Mouse (Mus musculus): ENCODE measurements at regions not wholly inside any gene's neighbourhood (a gene's known extent, or its start where the extent isn't known, plus 50 kb on each side); places are given as distances from the start of the nearest gene placed in this dataset.

DNA sequence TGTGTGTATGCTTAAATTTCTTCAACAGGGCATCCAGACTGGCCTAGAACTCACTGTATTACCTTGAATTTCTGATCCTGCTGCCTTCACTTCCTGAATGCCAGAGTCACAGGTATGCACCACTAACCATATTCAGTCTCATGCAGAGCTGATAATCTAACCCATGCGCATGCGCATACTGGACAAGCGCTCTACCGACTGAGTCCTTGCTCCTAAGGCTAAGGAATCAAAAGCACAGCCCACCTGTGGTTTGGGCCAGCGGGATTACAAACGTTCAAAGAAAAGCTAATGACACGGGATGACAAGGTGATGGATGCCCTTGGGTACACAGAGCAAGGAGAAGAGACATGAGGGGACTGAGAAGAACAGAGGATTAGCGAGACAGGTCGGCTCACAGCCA lies 160.5 kb downstream of the Zfp36l2 start:
- DNase-seq (ENCODE audit: low read depth) = no peak

DNA sequence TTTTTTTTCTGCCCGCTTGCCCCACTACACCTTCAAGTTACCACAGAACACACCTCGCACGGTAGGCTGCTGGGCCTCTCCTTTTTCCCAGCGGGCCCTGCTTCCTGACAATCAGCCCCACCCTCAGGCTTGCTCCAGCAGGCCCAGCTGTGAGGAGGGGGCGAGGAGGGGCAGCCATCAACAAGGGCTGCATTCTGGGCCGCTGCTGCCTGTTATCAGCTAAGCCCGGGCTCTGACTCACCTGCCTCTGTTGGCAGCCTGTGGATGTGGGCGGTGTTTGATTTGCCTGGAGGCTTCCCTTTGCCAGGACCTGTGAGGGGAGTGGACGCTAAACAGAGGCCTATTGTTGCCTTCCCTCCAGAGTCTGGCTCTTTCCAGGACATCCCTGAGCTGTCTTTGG lies 161.6 kb downstream of the Zfp36l2 start:
- DNase-seq (ENCODE audit: low read depth) = peak; percentile 96

DNA sequence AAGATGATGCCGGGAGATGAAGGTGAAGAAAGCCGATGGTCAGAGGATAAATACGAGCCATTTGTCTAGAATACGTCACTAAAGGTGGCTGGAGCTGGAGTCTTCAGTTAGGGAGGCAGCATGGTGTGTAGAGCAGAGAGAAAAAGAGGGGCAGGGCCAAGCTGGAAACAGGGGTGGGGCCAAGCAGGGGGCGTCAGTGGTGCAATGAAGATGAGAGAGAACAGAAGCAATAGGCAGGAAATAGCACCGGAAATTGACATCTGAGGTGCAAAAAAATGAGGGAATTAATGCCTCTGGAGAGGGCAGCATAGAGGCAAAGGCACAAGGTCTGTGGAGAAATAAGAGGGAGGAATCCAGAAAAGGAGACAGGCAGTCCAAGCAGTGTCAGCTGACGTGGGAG lies 165.4 kb downstream of the Zfp36l2 start:
- no peak for DNase-seq (ENCODE audit: low read depth)

DNA sequence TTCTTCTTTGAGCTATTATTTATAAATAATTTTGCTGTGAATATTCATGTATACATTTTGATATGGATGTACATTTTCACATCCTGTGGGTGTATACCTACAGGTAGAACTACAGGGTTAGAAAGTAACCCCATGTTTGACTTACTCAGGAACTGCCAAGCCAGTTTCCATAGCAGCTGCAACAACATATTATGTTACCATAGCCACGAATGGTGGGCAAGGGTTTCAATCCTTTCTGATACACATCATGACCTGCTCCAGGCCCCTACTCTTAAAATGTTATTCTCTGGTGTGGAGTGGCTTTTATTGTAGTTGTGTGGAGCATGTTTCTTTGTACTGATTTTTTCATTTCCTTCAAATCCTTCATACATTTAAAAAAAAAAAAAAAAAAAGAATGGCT lies 168.9 kb downstream of the Zfp36l2 start:
- DNase-seq (ENCODE audit: low read depth) = no peak

DNA sequence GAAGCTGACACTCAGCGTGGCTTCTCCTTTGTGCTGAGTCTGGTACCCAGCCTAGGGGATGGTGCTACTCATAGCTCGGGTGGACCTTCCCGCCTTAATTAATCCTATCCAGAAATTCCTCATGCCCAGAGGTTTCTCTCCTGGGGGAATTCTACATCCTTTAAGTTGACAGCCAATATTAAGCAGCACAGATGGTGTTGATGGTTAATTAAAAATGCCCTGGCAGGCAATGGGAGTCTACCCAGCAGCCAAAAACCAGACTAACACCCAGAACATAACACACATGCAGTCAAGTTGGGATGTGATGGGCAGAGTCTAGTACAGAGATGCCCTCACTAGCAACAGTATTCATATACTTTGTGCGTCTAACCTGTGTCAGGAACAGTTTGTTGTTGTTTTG lies 169.9 kb downstream of the Zfp36l2 start:
- no peak for DNase-seq (ENCODE audit: low read depth)

DNA sequence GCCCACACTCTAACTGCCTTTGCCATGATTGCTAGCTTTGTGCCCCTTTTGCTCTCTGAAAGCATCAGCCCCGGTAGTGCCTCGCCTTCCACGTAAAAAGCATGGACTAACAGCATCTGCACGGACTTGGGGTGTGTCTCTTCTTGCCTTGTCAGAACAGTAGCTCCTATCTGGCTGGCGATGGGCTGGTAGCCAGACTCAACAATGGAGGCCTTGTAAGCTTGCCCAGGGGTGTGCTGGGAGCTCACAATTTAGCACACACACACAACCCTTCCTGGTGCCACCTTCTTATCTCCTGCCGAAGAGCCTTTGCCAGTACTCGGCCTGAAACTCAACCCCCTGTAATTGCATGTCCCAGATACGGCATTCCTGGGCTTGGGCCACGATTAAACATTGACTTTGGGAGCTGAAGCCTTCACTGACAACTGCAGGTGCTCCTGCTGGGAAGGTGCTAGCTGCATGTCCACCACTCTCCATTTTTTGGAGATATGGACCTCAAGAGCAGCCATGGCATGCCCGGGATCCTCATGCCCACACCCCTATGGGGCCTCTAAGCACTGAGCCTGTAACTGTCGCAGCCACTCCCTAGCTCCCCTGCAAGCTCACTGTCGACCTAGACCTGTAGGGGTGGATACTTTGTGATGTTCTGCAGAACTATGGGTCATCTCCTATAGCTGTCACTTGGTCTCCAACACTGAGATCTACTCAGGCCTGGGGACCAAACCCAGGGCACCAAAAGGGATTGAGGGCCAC lies 166.7 kb upstream of the Haao start:
- DNase-seq (ENCODE audit: low read depth) = no peak

DNA sequence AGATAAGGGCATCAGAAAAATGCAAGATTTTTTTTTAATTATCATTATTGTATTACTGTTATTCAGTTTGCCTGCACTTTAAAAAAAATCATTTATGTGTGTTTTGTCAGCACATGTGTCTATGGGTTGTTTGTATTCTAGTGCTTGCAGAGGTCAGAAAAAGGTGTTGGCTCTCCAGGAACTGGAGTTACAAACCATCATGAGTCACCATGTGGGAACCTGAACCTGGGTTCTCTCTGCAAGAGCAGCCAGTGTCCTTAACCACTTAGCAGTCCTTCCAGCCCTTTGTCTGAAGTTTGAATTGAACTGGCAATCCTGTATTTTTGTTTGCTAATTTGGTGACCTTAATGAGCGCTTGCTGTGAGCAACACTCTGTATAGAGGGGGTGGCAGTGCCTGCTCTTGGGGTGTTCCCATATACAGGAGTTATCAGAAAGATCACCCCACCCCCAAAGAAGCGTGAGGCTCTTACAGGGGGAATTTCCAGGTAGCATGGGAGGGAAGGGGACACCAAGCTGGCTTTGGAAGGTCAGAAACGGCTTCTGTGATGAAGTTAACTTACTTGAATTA lies 162.8 kb upstream of the Haao start:
- no peak for DNase-seq (ENCODE audit: low read depth)

DNA sequence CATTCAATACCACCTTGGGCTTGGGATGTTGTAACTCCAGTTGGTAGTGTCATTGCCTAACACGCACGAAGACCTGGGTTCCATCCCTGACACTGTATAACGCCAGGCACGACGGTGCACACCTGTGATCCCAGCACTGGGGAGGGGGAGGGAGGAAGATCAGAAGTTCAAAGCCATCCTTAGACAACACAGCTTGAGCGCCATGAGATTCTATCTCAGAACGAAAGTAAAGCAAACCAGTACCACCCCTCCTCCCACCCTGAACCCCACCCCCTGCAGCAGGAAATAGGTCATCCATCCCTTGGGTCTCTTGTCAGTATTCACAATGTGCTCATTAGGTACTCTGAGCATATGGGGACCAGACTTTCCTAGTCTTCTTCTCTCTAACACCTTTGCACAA lies 162.2 kb upstream of the Haao start:
- no peak for DNase-seq (ENCODE audit: low read depth)

DNA sequence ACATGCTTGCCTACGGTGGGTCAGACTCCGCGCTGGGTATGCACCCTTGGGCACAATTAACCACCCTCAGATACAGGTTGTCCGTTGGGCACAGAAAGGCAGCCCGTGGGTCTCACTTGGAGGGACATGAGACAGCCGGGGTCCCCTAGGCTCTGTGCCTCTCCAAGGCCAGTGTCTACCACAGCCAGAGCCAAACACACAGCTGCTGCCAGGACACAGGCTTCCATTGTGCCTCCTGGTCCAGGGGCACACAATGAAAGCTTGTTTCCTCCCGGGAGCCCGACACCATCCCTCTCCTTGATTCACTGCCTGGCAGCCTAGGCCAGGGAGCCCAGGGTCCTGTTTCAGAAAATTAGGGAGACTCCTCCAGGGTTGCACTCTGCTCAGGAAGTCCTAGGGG lies 161.4 kb upstream of the Haao start:
- DNase-seq (ENCODE audit: low read depth) = no peak

DNA sequence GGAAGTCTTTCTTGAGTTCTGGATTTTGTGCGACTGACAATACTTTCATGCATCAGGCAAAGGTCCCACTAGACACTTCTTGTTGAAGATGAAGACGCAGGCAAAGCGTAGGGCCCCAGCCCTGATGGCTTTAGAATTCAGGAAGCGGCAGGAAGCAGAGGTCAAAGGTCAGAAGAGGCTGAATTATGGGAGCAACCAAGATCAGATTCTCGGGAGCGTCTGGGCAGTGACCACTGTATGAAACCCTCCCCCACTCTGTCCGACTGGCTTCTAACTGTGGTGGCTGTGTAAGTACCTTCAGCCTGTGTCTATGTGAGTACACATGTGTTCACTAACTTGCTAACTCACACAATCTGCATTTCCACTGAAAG lies 160.9 kb upstream of the Haao start:
- DNase-seq (ENCODE audit: low read depth) = no peak

DNA sequence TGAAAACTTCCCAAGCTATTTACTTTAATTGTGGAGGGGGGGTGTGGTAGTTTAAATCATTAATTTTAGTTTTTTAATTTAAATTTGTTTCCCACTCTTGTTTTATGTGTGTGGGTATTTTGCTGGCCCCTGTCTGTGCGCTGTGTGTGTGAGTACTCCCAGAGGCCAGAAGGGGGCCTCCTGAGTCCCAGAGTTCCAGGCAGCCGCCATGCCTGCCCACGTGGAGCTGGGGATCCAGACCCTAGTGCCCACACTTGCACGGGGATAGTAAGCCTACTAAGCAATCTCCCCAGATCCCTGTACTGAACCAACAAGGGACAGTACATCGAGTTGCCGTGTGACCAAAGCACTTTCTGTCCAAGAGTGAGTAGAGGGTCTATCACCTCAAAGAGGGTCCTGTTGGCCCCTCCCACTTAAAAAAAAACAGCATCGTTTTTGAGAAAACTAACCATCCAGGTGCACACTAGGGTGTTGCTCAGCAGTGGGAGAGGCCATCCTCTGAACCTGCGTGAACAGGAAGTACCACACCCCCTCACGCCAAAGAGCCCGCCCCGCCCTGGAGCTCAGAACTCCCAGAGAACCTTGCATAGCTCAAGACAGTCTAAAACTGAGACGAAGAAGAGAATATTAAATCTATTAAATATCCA lies 160.4 kb upstream of the Haao start:
- DNase-seq (ENCODE audit: low read depth) = no peak

DNA sequence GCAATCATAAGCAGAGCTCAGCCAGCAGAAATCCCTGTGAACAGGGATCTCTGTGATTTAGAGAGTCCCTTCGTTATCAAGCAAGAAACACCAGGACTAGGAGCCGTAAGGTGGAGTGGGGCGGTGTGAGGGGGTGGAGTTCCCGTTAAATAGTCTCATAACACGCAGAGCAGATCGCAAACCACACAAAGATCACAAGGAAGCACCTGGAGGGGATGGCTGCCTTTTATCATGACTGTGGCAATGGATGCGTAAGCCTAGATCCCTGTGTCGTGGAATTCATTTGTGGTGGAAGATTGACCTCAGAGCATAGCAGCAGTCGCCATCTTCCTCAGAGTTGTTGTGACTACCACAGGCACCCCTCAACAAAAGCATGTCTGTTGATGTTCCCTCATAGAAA lies 159.0 kb upstream of the Haao start:
- DNase-seq (ENCODE audit: low read depth) = no peak

DNA sequence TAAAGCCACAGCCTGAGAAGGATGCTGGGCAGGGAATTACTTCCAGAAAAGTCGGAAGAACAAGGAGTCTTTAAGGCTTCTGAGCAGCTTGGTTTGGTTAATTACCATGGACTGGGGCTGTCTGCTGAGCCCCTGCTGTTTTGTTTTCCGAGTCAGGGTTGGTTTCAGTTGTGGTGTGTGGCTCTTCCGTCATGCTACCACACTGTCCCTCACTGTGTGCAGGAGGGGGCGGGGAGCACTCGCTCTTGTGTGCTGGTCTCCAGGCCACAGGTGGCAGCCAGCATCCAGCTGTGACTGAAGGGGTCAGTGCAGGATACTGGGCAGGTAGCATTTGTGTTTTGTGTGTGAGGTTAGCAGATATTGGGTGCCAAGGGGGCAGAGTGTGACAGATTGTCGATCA lies 156.5 kb upstream of the Haao start:
- DNase-seq (ENCODE audit: low read depth) = no peak

DNA sequence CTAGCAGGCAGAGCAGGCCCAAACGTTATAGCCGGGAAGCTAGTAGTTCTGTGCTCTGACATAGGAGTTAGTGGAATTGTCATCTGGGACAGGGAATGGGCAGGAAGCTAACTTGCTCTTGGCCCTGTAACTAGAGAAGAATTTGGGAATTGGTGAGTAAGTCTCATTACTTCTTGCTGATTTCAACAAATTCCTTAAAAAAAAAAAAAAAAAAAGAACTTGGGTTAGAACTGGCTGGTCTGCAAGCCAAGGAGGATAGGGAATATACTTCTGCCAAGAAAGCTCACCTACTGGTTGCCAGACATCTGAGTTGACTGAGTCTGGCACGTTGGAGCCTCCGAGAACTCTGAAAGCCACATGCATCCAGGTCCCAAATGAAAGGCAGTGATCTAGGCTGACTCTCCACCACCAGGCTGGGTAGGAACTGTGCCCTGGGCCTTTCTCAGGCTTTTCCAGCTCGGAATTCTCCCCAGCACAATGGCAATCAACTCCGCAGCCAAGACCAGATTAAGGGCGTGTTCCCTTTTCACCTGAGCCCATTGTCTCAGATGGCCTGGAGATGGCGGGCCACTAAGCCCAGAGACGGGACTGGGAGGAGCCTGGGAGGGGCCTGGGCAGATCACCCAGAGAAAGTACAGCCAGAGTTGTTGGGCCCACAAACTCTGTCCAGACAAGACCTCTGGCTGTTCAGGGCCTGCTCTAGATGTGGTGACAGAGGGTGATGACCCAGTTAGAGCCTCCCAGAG lies 155.9 kb upstream of the Haao start:
- DNase-seq (ENCODE audit: low read depth) = peak; percentile 86

DNA sequence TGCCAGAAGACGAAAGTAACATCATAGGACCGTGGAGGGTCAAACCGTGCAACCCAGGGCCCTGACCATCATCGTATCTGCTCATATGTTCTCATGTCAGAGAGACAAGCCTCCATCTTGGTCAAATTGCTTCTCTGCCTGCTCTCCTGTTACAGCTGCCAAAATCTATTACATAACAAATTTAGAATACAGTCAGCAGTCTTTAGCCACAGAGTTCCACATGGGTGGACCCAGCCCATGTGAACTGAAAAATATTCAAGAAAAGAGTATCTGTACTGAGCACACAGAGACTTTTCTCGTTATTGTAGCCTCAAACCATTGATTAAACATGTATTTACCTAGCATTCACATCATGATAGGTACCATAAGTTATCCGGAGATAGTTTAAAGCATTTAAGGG lies 155.2 kb upstream of the Haao start:
- peak; percentile 54 for DNase-seq (ENCODE audit: low read depth)

DNA sequence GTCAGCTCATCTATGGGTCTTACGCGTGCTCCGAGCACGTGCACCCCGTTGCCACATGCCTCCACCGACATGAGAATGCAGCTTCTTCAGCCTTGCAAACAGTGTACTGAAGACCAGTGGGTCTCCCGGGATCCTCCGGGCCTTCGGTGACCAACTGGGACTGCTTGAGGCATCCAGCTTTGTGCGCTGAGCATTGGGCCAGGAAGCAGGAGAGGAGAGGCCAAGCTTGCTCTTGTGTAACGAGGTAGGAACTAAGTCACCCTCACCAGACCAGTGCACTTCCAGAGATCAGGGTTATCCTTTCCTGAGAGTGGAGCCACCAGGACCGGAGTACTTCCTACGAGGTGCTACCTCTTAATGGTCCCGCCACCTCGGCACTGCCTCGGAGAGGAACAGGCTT lies 154.6 kb upstream of the Haao start:
- DNase-seq (ENCODE audit: low read depth) = no peak

DNA sequence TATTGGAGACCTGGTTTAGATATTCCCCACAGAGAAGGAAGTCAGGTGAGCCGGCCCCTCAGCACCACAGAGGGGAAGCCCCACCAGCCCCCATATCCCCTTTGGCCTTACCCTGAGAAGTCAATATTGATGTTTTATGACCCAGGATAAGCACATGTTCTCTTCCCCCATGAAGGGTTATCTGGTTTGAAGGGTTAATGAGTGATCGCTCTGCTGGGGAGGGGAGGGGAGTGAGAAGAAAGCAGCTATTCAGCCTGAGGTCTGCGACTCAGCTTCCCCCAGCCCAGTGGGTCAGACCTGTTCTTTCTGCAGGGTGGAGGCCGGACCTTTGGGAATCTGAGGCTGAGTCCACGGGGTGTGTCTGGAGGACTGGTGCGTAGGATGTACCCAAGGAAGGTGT lies 152.4 kb upstream of the Haao start:
- no peak for DNase-seq (ENCODE audit: low read depth)

DNA sequence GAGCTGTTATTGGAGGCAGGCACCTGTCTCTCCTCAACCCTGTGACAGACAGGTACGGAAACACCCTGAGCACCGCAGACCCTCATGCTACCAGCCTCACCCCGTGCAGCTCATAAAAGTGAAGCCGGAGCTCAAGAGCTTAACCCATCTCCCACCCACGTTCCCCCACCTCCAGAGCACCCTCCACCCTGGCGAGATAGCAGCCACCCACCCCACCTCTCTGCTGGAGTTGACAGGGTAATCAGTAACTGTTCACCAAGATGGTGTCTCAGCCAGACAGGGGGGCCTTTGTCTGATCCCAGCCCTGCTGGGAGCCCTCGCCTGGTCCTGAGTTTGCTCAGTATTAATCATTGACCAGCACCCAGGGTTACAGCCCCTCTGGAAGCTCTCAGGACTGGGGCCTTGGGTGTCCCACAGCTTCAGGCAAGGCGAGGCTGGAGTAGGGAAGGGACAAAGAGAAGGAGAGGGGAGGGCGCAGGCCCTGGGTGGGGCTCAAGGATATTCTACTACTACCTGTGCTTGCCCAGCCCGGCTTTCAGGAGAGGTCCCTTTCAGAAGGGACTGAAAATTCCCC lies 151.3 kb upstream of the Haao start:
- DNase-seq (ENCODE audit: low read depth) = no peak

DNA sequence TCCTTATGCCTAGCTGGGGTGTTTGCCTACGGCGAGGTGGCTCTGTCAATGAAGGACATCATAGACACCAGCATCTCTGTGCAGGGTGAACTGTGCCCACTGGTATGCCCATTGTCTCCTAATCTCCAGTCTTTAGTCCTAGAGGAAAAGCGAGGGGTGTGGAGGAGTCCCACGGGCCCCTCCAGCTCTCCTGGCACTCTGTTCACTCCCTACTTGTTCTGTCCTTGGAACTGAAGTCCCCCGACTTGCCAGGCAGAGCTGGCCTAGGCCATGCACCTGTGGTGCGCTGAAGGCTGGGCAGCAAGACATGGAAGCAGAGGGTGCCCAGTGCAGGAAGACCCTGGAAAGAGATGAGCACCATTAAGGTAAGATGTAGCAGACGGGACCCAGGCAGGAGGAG lies 150.6 kb upstream of the Haao start:
- DNase-seq (ENCODE audit: low read depth) = no peak

DNA sequence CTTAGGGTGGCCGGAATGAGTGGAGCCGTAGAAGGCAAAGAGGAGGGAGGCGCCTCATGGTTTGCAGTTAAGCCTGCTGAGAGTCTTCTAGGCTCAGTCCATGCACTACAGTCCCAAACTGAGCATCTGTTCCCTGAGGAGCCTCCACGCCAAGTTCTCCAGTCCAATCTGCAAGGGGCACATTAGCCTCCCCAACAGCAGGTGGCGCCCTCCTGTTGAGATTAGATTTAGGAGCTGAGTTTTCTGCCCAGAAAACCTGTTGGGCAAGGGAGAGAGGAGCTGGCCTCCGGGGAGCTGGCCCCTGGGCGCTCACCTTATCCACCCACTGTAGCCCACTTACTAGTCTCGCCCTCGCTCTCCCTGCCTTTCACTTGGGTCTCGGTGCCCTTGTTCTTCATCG lies 150.0 kb upstream of the Haao start:
- DNase-seq (ENCODE audit: low read depth) = no peak

DNA sequence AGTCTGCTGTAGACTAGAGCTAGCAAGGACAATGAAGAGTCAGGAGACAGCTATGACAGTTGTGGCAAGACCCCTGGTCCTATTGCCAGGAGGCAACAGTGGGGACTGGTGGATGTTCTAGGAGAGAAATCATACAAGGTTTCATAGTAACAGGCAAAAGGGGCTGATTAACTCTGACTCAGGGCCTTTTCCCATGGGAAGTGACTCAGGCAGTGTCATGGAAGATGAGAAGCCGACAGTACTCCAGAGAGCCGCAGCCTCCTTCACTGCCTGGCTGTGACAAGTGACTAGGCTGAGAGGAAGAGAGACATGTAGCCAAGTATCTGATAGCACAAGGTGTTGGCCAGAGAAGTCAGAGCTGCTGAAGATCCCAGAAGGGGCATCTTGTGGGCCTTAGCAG lies 145.3 kb upstream of the Haao start:
- DNase-seq (ENCODE audit: low read depth) = no peak

DNA sequence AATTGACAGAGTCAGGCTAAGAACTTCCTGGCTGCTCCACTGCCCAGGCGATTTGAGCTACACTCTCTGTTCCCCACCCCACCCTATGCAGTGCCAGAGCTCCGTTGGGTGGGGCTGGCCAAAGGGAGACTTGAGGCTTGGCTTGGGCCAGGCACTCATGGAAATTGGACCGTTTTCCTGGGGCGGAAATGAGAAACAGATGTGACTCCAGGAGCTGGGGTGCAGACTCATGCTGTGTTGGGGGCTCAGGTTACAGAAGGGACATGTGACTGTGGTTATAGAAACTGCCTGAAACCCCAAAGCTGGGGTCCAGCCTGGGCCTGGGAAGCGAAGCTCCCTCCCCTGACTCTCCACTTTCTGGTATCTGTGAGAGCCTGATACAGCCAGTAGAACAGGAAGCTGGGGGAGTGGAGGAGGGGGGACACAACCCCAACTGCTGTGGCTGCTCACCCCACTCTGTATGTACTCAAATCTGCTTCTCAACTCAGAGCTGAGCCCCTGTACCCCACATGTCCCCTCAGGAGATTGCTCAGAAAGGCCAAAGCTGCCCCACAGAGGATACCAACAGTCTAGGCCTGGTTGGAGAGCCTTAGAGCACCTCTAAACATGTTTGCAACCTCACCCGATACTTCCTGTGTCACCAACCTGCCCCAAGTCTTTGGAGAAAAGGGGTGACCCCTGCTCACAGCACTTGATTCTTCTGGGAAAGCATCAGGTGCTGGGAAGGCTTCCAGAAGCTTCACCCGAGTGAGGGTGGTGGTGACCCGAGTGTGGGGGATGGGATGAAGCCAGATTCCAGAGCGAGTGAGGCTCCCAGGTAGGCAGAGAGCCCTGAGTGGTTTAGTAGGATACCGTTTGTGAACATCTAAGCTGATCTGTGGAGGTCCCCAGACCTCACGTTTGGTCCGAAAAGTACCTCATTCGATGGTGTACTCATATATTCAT lies 142.9 kb upstream of the Haao start:
- DNase-seq (ENCODE audit: low read depth) = peak; percentile 100

Data from fibroblast of lung, adult 2 months (primary cell).